Mouse (Mus musculus) liver, adult 2 months (tissue): ENCODE measurements around the gene Ptpn14.

Experiments
- CTCF ChIP-seq: fragments of 200-500 bp; IDR thresholded peaks from 2 replicates; pipeline ENCODE4 v1.5.1; 2011; ENCODE audit warnings: low read depth, low read length, control low read depth
- POLR2A ChIP-seq: fragments of 200-500 bp; IDR thresholded peaks from 2 replicates; pipeline ENCODE4 v1.6.1; 2011; ENCODE audit warnings: low read length, control low read depth; ENCODE audit not compliant: insufficient read depth; ENCODE audit errors: extremely low read depth

DNA sequence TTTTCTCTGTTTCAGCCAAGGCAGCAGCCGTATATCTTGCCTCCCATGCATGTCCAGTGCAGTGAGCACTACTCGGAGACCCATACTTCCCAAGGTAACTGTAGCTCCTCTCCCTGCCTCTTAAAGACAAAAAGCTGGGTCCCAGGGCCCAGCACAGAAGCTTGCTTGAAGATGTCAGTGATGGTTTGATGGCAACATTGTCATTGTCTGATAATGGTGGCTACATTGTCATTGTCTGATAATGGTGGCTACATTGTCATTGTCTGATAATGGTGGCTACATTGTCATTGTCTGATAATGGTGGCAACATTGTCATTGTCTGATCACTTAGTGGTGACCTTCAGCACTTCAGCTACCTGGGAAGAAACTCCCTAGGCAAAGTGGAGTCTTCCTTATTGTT is 118.3 kb downstream of the Ptpn14 start:
- no peak for TF ChIP-seq CTCF
- no peak for TF ChIP-seq POLR2A
